26 mouse cellular contexts compared by ENCODE assay signal in genomic region chr15:85303241-85303640, GRCm38 (mm10).
"Had no signal": no experiment of that assay in that cellular context is flagged by ENCODE, and none has a peak within 500 bp of the region (broad histone marks: within the 10 kb centered on the region; RNA-seq: fewer than 3 reads in every experiment).

No protein-coding gene starts in this region.

- H3K4me2 ChIP-seq: embryonic facial prominence, embryonic 12.5 days; embryonic facial prominence, embryonic 13.5 days; embryonic facial prominence, embryonic 15.5 days; forebrain, embryonic 12.5 days; forebrain, embryonic 15.5 days had no signal

- H3K9me3 ChIP-seq: embryonic facial prominence, embryonic 15.5 days; forebrain, embryonic 10.5 days; forebrain, embryonic 12.5 days; forebrain, embryonic 15.5 days had no signal

- ATAC-seq: forebrain, embryonic 14.5 days; forebrain, embryonic 15.5 days; forebrain, embryonic 16.5 days; forebrain, postnatal 0 days had no signal

- H3K4me3 ChIP-seq: embryonic facial prominence, embryonic 10.5 days; embryonic facial prominence, embryonic 12.5 days; embryonic facial prominence, embryonic 13.5 days; embryonic facial prominence, embryonic 15.5 days; erythroblast, embryonic 14.5 days; forebrain, embryonic 10.5 days; forebrain, embryonic 12.5 days; forebrain, embryonic 15.5 days; gastrocnemius, adult 2 months; heart, adult 2 months; heart, embryonic 10.5 days had no signal

- H3K36me3 ChIP-seq: embryonic facial prominence, embryonic 10.5 days; embryonic facial prominence, embryonic 12.5 days; embryonic facial prominence, embryonic 13.5 days; embryonic facial prominence, embryonic 15.5 days; forebrain, embryonic 10.5 days; forebrain, embryonic 12.5 days; forebrain, embryonic 15.5 days; heart, embryonic 10.5 days had no signal

- H3K9ac ChIP-seq: embryonic facial prominence, embryonic 12.5 days; embryonic facial prominence, embryonic 13.5 days; embryonic facial prominence, embryonic 15.5 days; forebrain, embryonic 12.5 days; forebrain, embryonic 15.5 days; forebrain, postnatal 0 days had no signal

- H3K27me3 ChIP-seq: embryonic facial prominence, embryonic 12.5 days; embryonic facial prominence, embryonic 13.5 days; embryonic facial prominence, embryonic 15.5 days; forebrain, embryonic 12.5 days; forebrain, embryonic 15.5 days had no signal

- H3K27ac ChIP-seq: embryonic facial prominence, embryonic 10.5 days; embryonic facial prominence, embryonic 12.5 days; embryonic facial prominence, embryonic 13.5 days; embryonic facial prominence, embryonic 15.5 days; forebrain, embryonic 10.5 days; forebrain, embryonic 12.5 days; forebrain, embryonic 15.5 days; gastrocnemius, adult 2 months; heart, adult 2 months; heart, embryonic 10.5 days had no signal

- DNase-seq: cerebellum, adult 9-11 months; cerebellum, postnatal 10 days; cerebellum, postnatal 14 days; cerebellum, postnatal 25 days; cerebellum, postnatal 36 days; embryo, embryonic 11 days; forebrain, postnatal 0 days; gastrocnemius, adult 2 months; gastrocnemius, postnatal 10 days; gastrocnemius, postnatal 14 days; gastrocnemius, postnatal 25 days; gastrocnemius, postnatal 36 days; heart, adult 11 months; heart, adult 18-20 months; heart, adult 2 months had no signal
